Mouse (Mus musculus) E14TG2a.4 (cell line): Measurements from ENCODE around the gene Cytip.

Experiments used
- CTCF ChIP-seq: conservative IDR thresholded peaks from 2 replicates; pipeline ENCODE4 v1.5.1; 2014; ENCODE audit warnings: low read length
- NANOG ChIP-seq: IDR thresholded peaks from 2 replicates; pipeline ENCODE4 v1.6.1; 2014; ENCODE audit warnings: borderline replicate concordance, low read length, mixed read lengths
- POU5F1 ChIP-seq: IDR thresholded peaks from 2 replicates; pipeline ENCODE4 v1.6.1; 2014; ENCODE audit warnings: low read length, borderline replicate concordance

- TF ChIP-seq CTCF (no peak), NANOG (no peak), POU5F1 (no peak)
Measured at GRCm38 (mm10) chr2:58158107-58158506, 37.2 kb downstream of the Cytip start.
